Mouse (Mus musculus) colon, adult 2 months (tissue): ENCODE data around the gene Syt5. TPM values are rescaled to one million over a fixed set of nuclear protein-coding genes. Genes with fewer than 3 reads are reported as not detected.

Source experiments
- polyA plus RNA-seq: library from polyadenylated mRNA; depleted of rRNA; stranded (reverse); fragments of >200 nt; gene quantifications from 2 replicates; pipeline ENCODE4 v1.2.3, GENCODE M21; 2012; rRNA removed

Gene Syt5
- polyA plus RNA-seq, result 11.2 and 12.5 TPM in 2 replicates

DNA sequence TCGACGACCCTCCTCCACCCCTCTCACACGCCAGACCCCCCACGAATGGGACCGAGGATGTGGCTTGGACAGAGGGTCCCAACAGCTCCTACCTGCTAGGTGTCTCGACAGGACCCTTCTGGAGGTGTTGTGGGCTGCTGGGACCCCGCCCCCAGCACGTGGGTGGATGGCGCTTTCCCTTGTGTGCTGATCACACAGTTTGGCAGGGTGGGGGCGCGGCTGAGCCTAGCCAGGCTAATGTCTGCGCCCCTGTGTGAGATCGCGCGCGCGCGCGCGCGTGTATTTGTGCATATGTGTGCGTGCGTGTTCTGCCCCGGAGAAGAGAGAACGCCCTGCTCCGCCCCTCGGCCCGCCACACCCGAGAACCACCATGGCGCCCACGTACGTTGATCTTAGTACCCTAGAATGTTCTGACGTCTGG, at the start of gene Syt5:
TSS of gene Syt5 (minus strand) at position 321 of the 421 bp plus-strand sequence.

DNA sequence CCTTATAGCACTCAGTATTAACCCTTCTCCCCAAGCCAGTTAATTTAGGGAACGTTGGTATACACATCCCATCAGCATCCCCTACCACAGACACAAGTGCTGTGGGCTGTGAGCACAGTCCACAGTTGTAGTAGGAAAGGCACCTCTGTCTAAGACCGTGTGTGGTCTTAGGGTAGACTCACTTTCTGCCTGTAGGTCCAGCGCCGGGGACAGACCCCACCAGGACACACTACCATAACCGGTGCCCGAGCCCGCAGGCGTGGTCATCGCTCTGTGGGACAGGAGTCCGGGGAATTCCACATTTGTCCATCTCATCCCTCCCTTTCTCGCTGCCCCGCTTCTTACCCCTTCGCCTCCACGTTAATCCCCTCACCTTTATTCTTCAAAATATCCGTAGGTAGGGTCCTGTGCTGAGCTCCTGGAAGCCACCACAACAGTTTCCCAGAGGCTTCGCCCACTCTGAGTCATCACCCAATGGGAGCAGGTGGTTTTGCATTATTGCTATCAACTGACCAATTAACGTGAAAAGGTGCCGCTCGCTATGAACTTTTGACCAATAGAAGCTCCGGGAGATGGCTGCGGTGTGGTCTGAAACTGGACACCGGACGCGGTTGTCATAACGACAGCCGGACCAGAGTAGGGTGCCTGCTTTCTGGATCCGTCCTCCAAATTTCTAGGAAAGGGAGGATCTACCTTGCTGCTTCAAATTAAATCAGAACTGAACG, 15.2 kb downstream of the Syt5 start, which contains the start of gene Dnaaf3:
TSS of gene Dnaaf3 (minus strand) at position 449 of the 725 bp plus-strand sequence.

DNA sequence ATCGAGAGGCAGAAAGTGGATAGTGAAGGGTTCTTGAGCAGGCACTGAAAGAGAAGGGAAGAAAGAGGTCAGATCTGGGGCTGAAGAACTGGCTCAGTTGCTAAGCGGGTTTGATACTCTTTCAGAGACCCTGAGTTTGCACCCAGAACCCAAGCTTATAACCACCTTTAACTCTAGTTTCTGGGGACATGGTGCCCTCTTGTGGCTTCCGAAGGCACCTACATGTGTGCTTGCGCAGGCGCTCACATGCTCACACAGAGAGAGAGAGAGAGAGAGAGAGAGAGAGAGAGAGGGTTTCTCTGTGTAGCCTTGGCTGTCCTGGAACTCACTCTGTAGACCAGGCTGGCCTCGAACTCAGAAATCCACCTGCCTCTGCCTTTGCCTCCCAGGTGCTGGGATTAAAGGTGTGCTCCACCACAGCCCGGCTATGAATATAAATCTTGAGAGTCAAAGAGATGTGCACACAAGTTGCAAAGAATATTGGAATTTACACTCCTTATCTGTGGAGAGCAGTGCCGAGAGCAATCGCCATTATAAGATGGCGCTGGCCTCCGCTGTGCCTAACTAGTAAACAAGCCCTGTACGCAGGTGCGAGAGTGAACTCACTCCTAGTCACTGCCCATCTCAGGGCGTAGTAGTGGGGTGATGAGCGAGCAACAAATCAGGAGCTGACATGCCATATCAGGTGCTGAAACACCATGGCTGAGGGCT, 23.0 kb downstream of the Syt5 start, which contains the start of gene Tnni3:
TSS of gene Tnni3 (minus strand) at position 18 of the 711 bp plus-strand sequence.

DNA sequence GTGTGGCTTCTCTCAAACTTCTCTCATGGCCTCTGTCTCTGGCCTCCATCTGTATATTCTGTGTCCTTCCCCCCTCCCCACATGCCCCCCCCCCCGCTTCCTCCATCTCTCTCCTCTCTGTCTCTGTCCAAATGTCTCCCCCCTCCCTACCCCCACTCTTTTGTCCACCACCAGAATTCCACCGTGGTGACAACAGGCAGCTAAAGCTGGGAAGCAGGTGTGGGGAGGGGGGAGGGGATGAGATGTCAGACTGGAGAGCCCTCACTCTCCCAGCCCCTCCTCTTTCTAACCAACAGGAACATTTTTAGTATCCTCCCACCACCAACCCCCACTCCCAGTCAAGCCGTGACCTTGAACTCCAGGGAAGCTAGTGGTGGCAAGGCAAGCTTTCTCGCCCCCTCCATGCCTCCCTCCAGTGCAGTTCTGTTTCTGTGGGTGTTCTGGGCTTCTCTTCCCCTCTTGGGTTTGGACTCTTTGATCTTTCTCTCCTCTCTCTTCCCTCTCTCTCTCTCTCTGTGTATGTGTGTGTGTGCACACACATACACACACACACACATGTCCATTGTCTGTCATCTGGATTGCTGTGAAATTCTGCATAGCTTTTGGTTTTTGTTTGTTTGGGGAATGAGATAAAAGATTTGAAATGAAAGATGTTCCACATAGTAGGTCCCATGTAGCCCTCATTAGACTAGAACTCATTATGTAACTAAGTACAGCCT, 30.9 kb downstream of the Syt5 start, which contains the start of gene Tnnt1:
TSS of gene Tnnt1 (minus strand) at position 51 of the 719 bp plus-strand sequence.

DNA sequence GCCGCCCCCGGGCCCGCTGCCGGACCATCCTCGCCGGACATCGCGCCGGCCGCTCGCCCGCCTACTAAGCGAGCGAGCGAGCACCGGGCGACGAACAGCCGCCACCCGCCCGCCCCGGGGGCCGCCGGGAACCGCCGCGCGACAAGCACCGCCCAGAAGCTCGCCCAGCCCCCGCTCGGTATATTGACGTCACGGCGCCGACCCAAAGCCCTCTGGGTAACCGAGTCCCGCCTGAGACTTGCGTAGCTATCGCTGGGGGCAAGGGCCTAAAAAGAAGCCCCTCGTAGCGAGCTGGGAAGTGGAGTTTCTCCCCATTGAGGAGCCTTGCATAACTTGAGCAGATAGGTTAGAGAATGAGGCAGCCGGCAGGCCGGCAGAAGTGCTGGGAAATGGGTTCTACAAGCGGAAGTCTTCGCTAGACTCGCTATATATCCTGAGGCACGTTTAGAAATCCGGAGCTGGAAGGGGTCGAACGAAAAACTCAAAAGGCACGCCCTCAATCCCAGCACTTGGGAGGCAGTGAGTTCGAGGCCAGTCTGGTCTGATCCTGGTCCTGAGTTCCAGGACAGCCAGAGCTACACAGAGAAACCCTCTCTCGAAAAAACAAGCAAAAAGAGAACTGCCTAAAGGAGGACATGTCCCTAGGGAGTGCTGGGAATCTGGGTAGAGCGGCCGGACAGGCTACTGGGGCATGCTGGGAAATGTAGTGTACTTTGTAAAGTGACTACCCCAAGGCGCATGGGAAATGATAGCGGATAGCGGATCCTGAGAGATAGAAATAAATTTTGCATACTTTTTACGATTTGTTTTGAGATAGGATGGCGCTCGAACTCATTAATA, 45.6 kb downstream of the Syt5 start, which contains the start of gene Ppp1r12c:
TSS of gene Ppp1r12c (minus strand) at position 123 of the 840 bp plus-strand sequence.

Other genes starting within 250 kb of the Syt5 start
- gene Ncr1, start 209.8 kb downstream of the Syt5 start, polyA plus RNA-seq, result 0.09 and 0.12 TPM in 2 replicates
- gene Gp6, start 149.8 kb downstream of the Syt5 start, polyA plus RNA-seq, result 0.10 and 0.14 TPM in 2 replicates
- gene Rdh13, start 101.9 kb downstream of the Syt5 start, polyA plus RNA-seq, result 19.8 and 32.5 TPM in 2 replicates
- 5.4 and 5.8 TPM in 2 replicates for gene Eps8l1, start 86.9 kb downstream of the Syt5 start, polyA plus RNA-seq
- gene Ppp1r12c, start 45.9 kb downstream of the Syt5 start, polyA plus RNA-seq, result 115 and 125 TPM in 2 replicates
- gene Tnnt1, start 31.2 kb downstream of the Syt5 start, polyA plus RNA-seq, result 0.74 and 0.75 TPM in 2 replicates
- 1.6 and 1.9 TPM in 2 replicates for gene Tnni3, start 23.3 kb downstream of the Syt5 start, polyA plus RNA-seq
- gene Dnaaf3, start 15.1 kb downstream of the Syt5 start, polyA plus RNA-seq, result 2.7 and 2.8 TPM in 2 replicates
- 58.9 and 64.2 TPM in 2 replicates for gene Ptprh, start 56.5 kb upstream of the Syt5 start, polyA plus RNA-seq
- gene Tmem86b, start 83.9 kb upstream of the Syt5 start, polyA plus RNA-seq, result 11.1 and 15.0 TPM in 2 replicates
- 135 and 140 TPM in 2 replicates for gene Ppp6r1, start 111.5 kb upstream of the Syt5 start, polyA plus RNA-seq
- gene Hspbp1, start 137.5 kb upstream of the Syt5 start, polyA plus RNA-seq, result 43.6 and 46.8 TPM in 2 replicates
- gene Brsk1, start 143.1 kb upstream of the Syt5 start, polyA plus RNA-seq, result 5.2 and 6.4 TPM in 2 replicates
- 21.0 and 24.9 TPM in 2 replicates for gene Tmem150b, start 177.7 kb upstream of the Syt5 start, polyA plus RNA-seq
- gene Kmt5c, start 192.6 kb upstream of the Syt5 start, polyA plus RNA-seq, result 187 and 215 TPM in 2 replicates
- gene Cox6b2, start 205.6 kb upstream of the Syt5 start, polyA plus RNA-seq, result 22.5 and 40.9 TPM in 2 replicates
- gene Fam71e2, start 223.8 kb upstream of the Syt5 start, polyA plus RNA-seq, result not detected in 2 replicates
- 0.90 and 1.0 TPM in 2 replicates for gene Il11, start 235.3 kb upstream of the Syt5 start, polyA plus RNA-seq
- gene Tmem190, start 235.4 kb upstream of the Syt5 start, polyA plus RNA-seq, result not detected in 2 replicates
- gene Tmem238, start 242.1 kb upstream of the Syt5 start, polyA plus RNA-seq, result 227 and 263 TPM in 2 replicates
- gene Rpl28, start 245.3 kb upstream of the Syt5 start, polyA plus RNA-seq, result 405 and 513 TPM in 2 replicates